Mouse (Mus musculus) myocyte (in vitro differentiated cells): ENCODE measurements around the gene Rasgrf1. TPM values are rescaled to one million over a fixed set of nuclear protein-coding genes. Genes with fewer than 3 reads are reported as not detected.

Experiments used
- H3K27me3 ChIP-seq: one replicate; pipeline ENCODE4 v1.6.1; 2011; ENCODE audit not compliant: control insufficient read depth, insufficient read depth, insufficient read length
- H3K36me3 ChIP-seq: one replicate; pipeline ENCODE4 v1.6.1; 2011; ENCODE audit not compliant: control insufficient read depth, insufficient read depth
- H3K4me2 ChIP-seq: one replicate; pipeline ENCODE4 v1.6.1; 2011; ENCODE audit warnings: low read depth, control low read depth
- H3K4me3 ChIP-seq: one replicate; pipeline ENCODE4 v1.5.1; 2011; ENCODE audit warnings: mild to moderate bottlenecking, control low read depth, moderate library complexity
- H3K79me2 ChIP-seq: one replicate; pipeline ENCODE4 v1.6.1; 2011; ENCODE audit not compliant: control insufficient read depth, insufficient read depth
- H3ac ChIP-seq: one replicate; pipeline ENCODE4 v1.6.1; 2011; ENCODE audit not compliant: control insufficient read depth, insufficient read length
- CEBPB ChIP-seq: IDR thresholded peaks from 2 replicates; pipeline ENCODE4 v1.6.1; 2011; ENCODE audit warnings: mild to moderate bottlenecking, moderate library complexity; ENCODE audit not compliant: poor library complexity, insufficient read depth, severe bottlenecking
- E2F4 ChIP-seq: IDR thresholded peaks from one replicate; pipeline ENCODE4 v1.6.1; 2011; ENCODE audit warnings: mild to moderate bottlenecking, control low read depth, moderate library complexity; ENCODE audit not compliant: insufficient read depth
- MAX ChIP-seq: IDR thresholded peaks from one replicate; pipeline ENCODE4 v1.6.1; 2011; ENCODE audit warnings: low read depth, mild to moderate bottlenecking, control low read depth
- MYOD1 ChIP-seq, 3 experiments: IDR thresholded peaks; one replicate each; pipeline ENCODE4 v1.6.1; 2011; ENCODE audit warnings: control low read depth in 2 of 3, low read depth in 2 of 3, mild to moderate bottlenecking in 2 of 3, moderate library complexity in 1 of 3; ENCODE audit not compliant: insufficient read length in 2 of 3, control insufficient read depth in 1 of 3
- MYOG ChIP-seq, 3 experiments: IDR thresholded peaks; one replicate each; pipeline ENCODE4 v1.6.1; 2011; ENCODE audit warnings: control low read depth in 2 of 3, low read depth in 2 of 3, mild to moderate bottlenecking in 2 of 3; ENCODE audit not compliant: insufficient read length in 2 of 3, control insufficient read depth in 1 of 3, insufficient read depth in 1 of 3
- POLR2A ChIP-seq: IDR thresholded peaks from one replicate; pipeline ENCODE4 v1.6.1; 2011; ENCODE audit warnings: low read depth, mild to moderate bottlenecking, control low read depth, moderate library complexity; ENCODE audit not compliant: insufficient read length
- POLR2AphosphoS2 ChIP-seq: IDR thresholded peaks from one replicate; pipeline ENCODE4 v1.6.1; 2011; ENCODE audit warnings: low read depth, control low read depth; ENCODE audit not compliant: insufficient read length
- REST ChIP-seq: IDR thresholded peaks from one replicate; pipeline ENCODE4 v1.6.1; 2011; ENCODE audit warnings: mild to moderate bottlenecking, control low read depth, moderate library complexity; ENCODE audit not compliant: insufficient read depth, insufficient read length
- SRF ChIP-seq: IDR thresholded peaks from one replicate; pipeline ENCODE4 v1.6.1; 2011; ENCODE audit warnings: low read depth; ENCODE audit not compliant: control insufficient read depth, insufficient read length
- TCF12 ChIP-seq: IDR thresholded peaks from one replicate; pipeline ENCODE4 v1.6.1; 2011; ENCODE audit warnings: mild to moderate bottlenecking, control low read depth; ENCODE audit not compliant: poor library complexity, insufficient read depth, severe bottlenecking
- TCF3 ChIP-seq: IDR thresholded peaks from one replicate; pipeline ENCODE4 v1.6.1; 2011; ENCODE audit warnings: low read depth, control low read depth; ENCODE audit not compliant: insufficient read length
- USF1 ChIP-seq: IDR thresholded peaks from one replicate; pipeline ENCODE4 v1.6.1; 2011; ENCODE audit warnings: low read depth, mild to moderate bottlenecking, control low read depth, moderate library complexity
- polyA plus RNA-seq: library from polyadenylated mRNA; unstranded; fragments of >200 nt; fragmentation: generic; extraction: Trizol; gene quantifications from one replicate; pipeline ENCODE4 v1.2.1, GENCODE M21; 2012; ENCODE audit warnings: missing spikeins

Gene Rasgrf1
- polyA plus RNA-seq, 1 experiment, result not detected

- peaks cover 10% of the 10 kb centered on the region for H3K27me3 ChIP-seq
- H3K79me2 ChIP-seq, result no peaks in the 10 kb centered on the region
- H3K4me3 ChIP-seq, result no peak overlapping the region
- no peak overlapping the region for H3ac ChIP-seq
- H3K4me2 ChIP-seq, result no peak overlapping the region
- no peaks in the 10 kb centered on the region for H3K36me3 ChIP-seq
- TF ChIP-seq MYOD1 (IDR thresholded peaks at IDR 0.05; ENCODE audit: control insufficient read depth in 1 of 3, insufficient read length in 2 of 3, low read depth in 2 of 3) (no peak), TCF3 (no peak), POLR2A (no peak), TCF12 (no peak), REST (no peak), MAX (no peak), MYOG (IDR thresholded peaks at IDR 0.05; ENCODE audit: control insufficient read depth in 1 of 3, insufficient read depth in 1 of 3, insufficient read length in 2 of 3, low read depth in 2 of 3) (no peak), POLR2AphosphoS2 (no peak), E2F4 (no peak), SRF (no peak), CEBPB (no peak), USF1 (no peak)
These were observed 69.5 kb downstream of the Rasgrf1 start for GRCm38 (mm10) chr9:89979248-89979647.

GRCm38 (mm10) chr9:89982256-89982655 lies 72.5 kb downstream of the Rasgrf1 start:
- Histone ChIP-seq H3K79me2 (no peaks in the 10 kb centered on the region), H3K36me3 (no peaks in the 10 kb centered on the region), H3ac (no peak overlapping the region), H3K27me3 (no peaks in the 10 kb centered on the region), H3K4me3 (no peak overlapping the region), H3K4me2 (no peak overlapping the region)
- TF ChIP-seq MYOD1 (IDR thresholded peaks at IDR 0.05; ENCODE audit: control insufficient read depth in 1 of 3, insufficient read length in 2 of 3, low read depth in 2 of 3) (peak in 1 of 3 experiments; percentile 35), CEBPB (no peak)

- no peak overlapping the region for H3K4me2 ChIP-seq
- no peaks in the 10 kb centered on the region for H3K27me3 ChIP-seq
- TF ChIP-seq REST, result no peak
- TF ChIP-seq TCF3, result no peak
- no peak for TF ChIP-seq POLR2AphosphoS2
- H3K4me3 ChIP-seq, result no peak overlapping the region
- H3ac ChIP-seq, result no peak overlapping the region
- H3K36me3 ChIP-seq, result no peaks in the 10 kb centered on the region
- H3K79me2 ChIP-seq, result no peaks in the 10 kb centered on the region
These were observed 78.3 kb downstream of the Rasgrf1 start for GRCm38 (mm10) chr9:89988053-89988452.

- H3K36me3 ChIP-seq, result no peaks in the 10 kb centered on the region
These were observed 79.3 kb downstream of the Rasgrf1 start for GRCm38 (mm10) chr9:89988811-89989528.

GRCm38 (mm10) chr9:90006432-90006831 lies 96.7 kb downstream of the Rasgrf1 start:
- H3K4me2 ChIP-seq, result no peak overlapping the region
- no peak overlapping the region for H3ac ChIP-seq
- TF ChIP-seq TCF12 (no peak), CEBPB (no peak), USF1 (no peak), POLR2AphosphoS2 (no peak), MYOG (IDR thresholded peaks at IDR 0.05; ENCODE audit: control insufficient read depth in 1 of 3, insufficient read depth in 1 of 3, insufficient read length in 2 of 3, low read depth in 2 of 3) (no peak), SRF (no peak), MYOD1 (IDR thresholded peaks at IDR 0.05; ENCODE audit: control insufficient read depth in 1 of 3, insufficient read length in 2 of 3, low read depth in 2 of 3) (no peak), TCF3 (no peak), MAX (no peak), E2F4 (no peak), POLR2A (no peak), REST (no peak)

More at GRCm38 (mm10) chr9:89988811-89989528, 79.3 kb downstream of the Rasgrf1 start:
- no peak overlapping the region for H3K4me3 ChIP-seq
- no peaks in the 10 kb centered on the region for H3K27me3 ChIP-seq
- no peak overlapping the region for H3ac ChIP-seq
- TF ChIP-seq TCF3 (no peak), REST (no peak), POLR2AphosphoS2 (no peak), MYOG (IDR thresholded peaks at IDR 0.05; ENCODE audit: control insufficient read depth in 1 of 3, insufficient read depth in 1 of 3, insufficient read length in 2 of 3, low read depth in 2 of 3) (no peak), TCF12 (no peak), MAX (no peak), CEBPB (no peak), USF1 (no peak), POLR2A (no peak), E2F4 (no peak), MYOD1 (IDR thresholded peaks at IDR 0.05; ENCODE audit: control insufficient read depth in 1 of 3, insufficient read length in 2 of 3, low read depth in 2 of 3) (no peak), SRF (no peak)
- H3K4me2 ChIP-seq, result no peak overlapping the region
- H3K79me2 ChIP-seq, result no peaks in the 10 kb centered on the region

More at GRCm38 (mm10) chr9:90006432-90006831, 96.7 kb downstream of the Rasgrf1 start:
- Histone ChIP-seq H3K79me2 (no peaks in the 10 kb centered on the region), H3K27me3 (no peaks in the 10 kb centered on the region), H3K36me3 (no peaks in the 10 kb centered on the region), H3K4me3 (no peak overlapping the region)
